Mouse (Mus musculus) midbrain, embryonic 10.5 days (tissue): ENCODE data around the gene Efhc2. TPM values are rescaled to one million over a fixed set of nuclear protein-coding genes. Genes with fewer than 3 reads are reported as not detected.

ENCODE experiments used
- DNase-seq: peaks from one replicate; pipeline ENCODE4 v3.0.0-alpha.2; 2017; ENCODE audit warnings: low spot score
- H3K27ac ChIP-seq: fragments of 300-500 bp; sonication (generic); replicated peaks from 2 replicates; pipeline ENCODE4 v1.5.1; 2016; ENCODE audit warnings: mild to moderate bottlenecking
- H3K27me3 ChIP-seq: fragments of 300-500 bp; sonication (generic); 2 replicates; pipeline ENCODE4 v1.6.1; 2016; ENCODE audit warnings: low read depth, mild to moderate bottlenecking; ENCODE audit not compliant: poor library complexity, severe bottlenecking
- H3K36me3 ChIP-seq: fragments of 300-500 bp; sonication (generic); 2 replicates; pipeline ENCODE4 v1.6.1; 2016; ENCODE audit warnings: mild to moderate bottlenecking, moderate library complexity
- H3K4me1 ChIP-seq: fragments of 300-500 bp; sonication (generic); 2 replicates; pipeline ENCODE4 v1.6.1; 2016
- H3K4me3 ChIP-seq: fragments of 300-500 bp; sonication (generic); 2 replicates; pipeline ENCODE4 v1.5.1; 2016; ENCODE audit warnings: mild to moderate bottlenecking, moderate library complexity
- H3K9me3 ChIP-seq: fragments of 300-500 bp; sonication (generic); replicated peaks from 2 replicates; pipeline ENCODE4 v1.6.1; 2016; ENCODE audit warnings: mild to moderate bottlenecking
- WGBS: fragments of 180-500 bp; shearing (Covaris S2); methylation state at CpG from one replicate; pipeline ENCODE4 v1.1.7; 2016; 5-methylcytosine and 5-hydroxymethylcytosine counted together
- polyA plus RNA-seq: library from polyadenylated mRNA; unstranded; fragments of >200 nt; fragmentation: Nextera tagmentation; extraction: Ambion mirVana; gene quantifications from 2 replicates; pipeline ENCODE4 v1.2.1, GENCODE M21; 2016

The Efhc2 gene
- polyA plus RNA-seq: 0.72 and 0.75 TPM in 2 replicates

GRCm38 (mm10) chrX:17319126-17319583 is at the start of gene Efhc2:
Efhc2 (minus strand) TSS chrX:17319368.
- H3K4me3 ChIP-seq: peak within 1 kb of the TSS; percentile 50
- H3K36me3 ChIP-seq: no peaks in the 10 kb centered on the region
- 10% methylated on average over 18 of the region's 19 CpGs for WGBS
- no peaks in the 10 kb centered on the region for H3K27me3 ChIP-seq
- H3K27ac ChIP-seq: no peak within 1 kb of the TSS; the same call in 1 of the 2 replicates
- no peaks in the 10 kb centered on the region for H3K9me3 ChIP-seq
- peaks cover 4% of the 10 kb centered on the region; the same call in 1 of the 2 replicates for H3K4me1 ChIP-seq
- DNase-seq: peak; percentile 25

- no peak for DNase-seq
- no peaks in the 10 kb centered on the region for H3K36me3 ChIP-seq
- no peak overlapping the region for H3K4me3 ChIP-seq
- no peaks in the 10 kb centered on the region for H3K27me3 ChIP-seq
- H3K27ac ChIP-seq: no peak overlapping the region
- H3K9me3 ChIP-seq: no peaks in the 10 kb centered on the region
- H3K4me1 ChIP-seq: no peaks in the 10 kb centered on the region
- WGBS: 79% methylated on average over 2 of the region's 2 CpGs
These were observed 45.9 kb upstream of the Efhc2 start for GRCm38 (mm10) chrX:17365114-17365513.

- no peak for DNase-seq
- Histone ChIP-seq H3K4me1 (no peaks in the 10 kb centered on the region), H3K27me3 (no peaks in the 10 kb centered on the region), H3K36me3 (no peaks in the 10 kb centered on the region), H3K27ac (no peak overlapping the region), H3K9me3 (no peaks in the 10 kb centered on the region), H3K4me3 (no peak overlapping the region)
- 82% methylated on average over 3 of the region's 3 CpGs for WGBS
These were observed 18.8 kb downstream of the Efhc2 start for GRCm38 (mm10) chrX:17300349-17300880.

- H3K9me3 ChIP-seq: no peaks in the 10 kb centered on the region
- WGBS: 83% methylated on average over 2 of the region's 2 CpGs
- no peaks in the 10 kb centered on the region for H3K36me3 ChIP-seq
- no peak overlapping the region for H3K27ac ChIP-seq
- no peak for DNase-seq
- no peaks in the 10 kb centered on the region for H3K27me3 ChIP-seq
- H3K4me3 ChIP-seq: no peak overlapping the region
- no peaks in the 10 kb centered on the region for H3K4me1 ChIP-seq
These were observed 35.3 kb downstream of the Efhc2 start for GRCm38 (mm10) chrX:17283899-17284298.

- no peaks in the 10 kb centered on the region for H3K4me1 ChIP-seq
- H3K36me3 ChIP-seq: no peaks in the 10 kb centered on the region
- no peaks in the 10 kb centered on the region for H3K9me3 ChIP-seq
- DNase-seq: no peak
- no peak overlapping the region for H3K4me3 ChIP-seq
- H3K27me3 ChIP-seq: no peaks in the 10 kb centered on the region
- no peak overlapping the region for H3K27ac ChIP-seq
These were observed 94.0 kb downstream of the Efhc2 start for GRCm38 (mm10) chrX:17225141-17225540.

GRCm38 (mm10) chrX:17217451-17217850 is 101.7 kb downstream of the Efhc2 start:
- Histone ChIP-seq H3K27ac (no peak overlapping the region), H3K9me3 (no peaks in the 10 kb centered on the region), H3K4me1 (no peaks in the 10 kb centered on the region), H3K36me3 (no peaks in the 10 kb centered on the region), H3K27me3 (no peaks in the 10 kb centered on the region), H3K4me3 (no peak overlapping the region)
- no peak for DNase-seq

GRCm38 (mm10) chrX:17213515-17213914 is 105.7 kb downstream of the Efhc2 start:
- H3K9me3 ChIP-seq: no peaks in the 10 kb centered on the region
- H3K27me3 ChIP-seq: no peaks in the 10 kb centered on the region
- H3K4me1 ChIP-seq: no peaks in the 10 kb centered on the region
- no peak overlapping the region for H3K27ac ChIP-seq
- H3K36me3 ChIP-seq: no peaks in the 10 kb centered on the region
- WGBS: 77% methylated on average over 2 of the region's 2 CpGs
- no peak overlapping the region for H3K4me3 ChIP-seq
- no peak for DNase-seq

- DNase-seq: no peak
- H3K36me3 ChIP-seq: no peaks in the 10 kb centered on the region
- no peaks in the 10 kb centered on the region for H3K9me3 ChIP-seq
- H3K4me1 ChIP-seq: no peaks in the 10 kb centered on the region
- H3K27me3 ChIP-seq: no peaks in the 10 kb centered on the region
- WGBS: 81% methylated on average over 3 of the region's 3 CpGs
- H3K27ac ChIP-seq: no peak overlapping the region
- no peak overlapping the region for H3K4me3 ChIP-seq
These were observed 143.4 kb downstream of the Efhc2 start for GRCm38 (mm10) chrX:17175748-17176147.

GRCm38 (mm10) chrX:17165638-17166037 is 153.5 kb downstream of the Efhc2 start:
- WGBS: 100% methylated on average over 1 of the region's 1 CpGs
- DNase-seq: no peak
- Histone ChIP-seq H3K36me3 (no peaks in the 10 kb centered on the region), H3K4me3 (no peak overlapping the region), H3K4me1 (no peaks in the 10 kb centered on the region), H3K9me3 (no peaks in the 10 kb centered on the region), H3K27ac (no peak overlapping the region), H3K27me3 (no peaks in the 10 kb centered on the region)
